Mouse (Mus musculus): ENCODE measurements at regions not wholly inside any gene's neighbourhood (a gene's known extent, or its start where the extent isn't known, plus 50 kb on each side); places are given as distances from the start of the nearest gene placed in this dataset.

- 19% methylated on average over 1 of the region's 1 CpGs for WGBS (ENCODE audit: insufficient replicate concordance)
- Histone ChIP-seq H3K36me3 (no peaks in the 10 kb centered on the region), H3K4me3 (no peak overlapping the region), H3K27ac (no peak overlapping the region), H3K4me1 (no peaks in the 10 kb centered on the region), H3K27me3 (replicated peaks) (no peaks in the 10 kb centered on the region), H3K9ac (no peak overlapping the region), H3K4me2 (no peak overlapping the region), H3K9me3 (replicated peaks) (no peaks in the 10 kb centered on the region)
- no peak for ATAC-seq
Observed at GRCm38 (mm10) chr5:133400826-133401225, 698.7 kb upstream of the Castor2 start.

- WGBS (ENCODE audit: insufficient replicate concordance): 59% methylated on average over 4 of the region's 4 CpGs
- ATAC-seq: no peak
Observed at GRCm38 (mm10) chr5:133389896-133390295, 709.6 kb upstream of the Castor2 start.

GRCm38 (mm10) chr5:133389023-133389840 is 710.3 kb upstream of the Castor2 start:
- Histone ChIP-seq H3K9ac (no peak overlapping the region), H3K27ac (no peak overlapping the region), H3K27me3 (replicated peaks) (no peaks in the 10 kb centered on the region), H3K4me3 (no peak overlapping the region), H3K4me1 (no peaks in the 10 kb centered on the region), H3K9me3 (replicated peaks) (peaks cover 6% of the 10 kb centered on the region; the same call in 1 of the 2 replicates), H3K4me2 (no peak overlapping the region), H3K36me3 (no peaks in the 10 kb centered on the region)
- ATAC-seq: no peak
- WGBS (ENCODE audit: insufficient replicate concordance): 54% methylated on average over 6 of the region's 6 CpGs

More at GRCm38 (mm10) chr5:133389896-133390295, 709.6 kb upstream of the Castor2 start:
- no peak overlapping the region for H3K9ac ChIP-seq
- H3K27me3 ChIP-seq (replicated peaks): no peaks in the 10 kb centered on the region
- H3K4me3 ChIP-seq: no peak overlapping the region
- no peaks in the 10 kb centered on the region for H3K4me1 ChIP-seq
- no peak overlapping the region for H3K4me2 ChIP-seq
- no peak overlapping the region for H3K27ac ChIP-seq
- H3K9me3 ChIP-seq (replicated peaks): peaks cover 6% of the 10 kb centered on the region; the same call in 1 of the 2 replicates
- H3K36me3 ChIP-seq: no peaks in the 10 kb centered on the region

GRCm38 (mm10) chr5:133385374-133386349 is 713.8 kb upstream of the Castor2 start:
- H3K4me1 ChIP-seq: no peaks in the 10 kb centered on the region
- H3K27ac ChIP-seq: no peak overlapping the region
- H3K27me3 ChIP-seq (replicated peaks): no peaks in the 10 kb centered on the region
- 53% methylated on average over 10 of the region's 10 CpGs for whole genome bisulfite sequencing (ENCODE audit: insufficient replicate concordance)
- H3K9ac ChIP-seq: no peak overlapping the region
- ATAC-seq: no peak
- no peak overlapping the region for H3K4me2 ChIP-seq
- H3K9me3 ChIP-seq (replicated peaks): no peaks in the 10 kb centered on the region; the same call in 1 of the 2 replicates
- H3K4me3 ChIP-seq: no peak overlapping the region
- H3K36me3 ChIP-seq: no peaks in the 10 kb centered on the region

- no peak overlapping the region for H3K4me3 ChIP-seq
- H3K36me3 ChIP-seq: no peaks in the 10 kb centered on the region
- H3K4me1 ChIP-seq: no peaks in the 10 kb centered on the region
- H3K27me3 ChIP-seq (replicated peaks): no peaks in the 10 kb centered on the region
- no peak overlapping the region for H3K4me2 ChIP-seq
- no peak overlapping the region for H3K9ac ChIP-seq
- no peak overlapping the region for H3K27ac ChIP-seq
- no peaks in the 10 kb centered on the region for H3K9me3 ChIP-seq (replicated peaks)
- WGBS (ENCODE audit: insufficient replicate concordance): 63% methylated on average over 3 of the region's 3 CpGs
- no peak for ATAC-seq
Observed at GRCm38 (mm10) chr5:133365771-133366170, 733.7 kb upstream of the Castor2 start.

- no peak overlapping the region for H3K9ac ChIP-seq
- no peaks in the 10 kb centered on the region for H3K27me3 ChIP-seq (replicated peaks)
- H3K36me3 ChIP-seq: no peaks in the 10 kb centered on the region
- H3K4me3 ChIP-seq: no peak overlapping the region
- no peak overlapping the region for H3K4me2 ChIP-seq
- no peaks in the 10 kb centered on the region for H3K4me1 ChIP-seq
- no peak for ATAC-seq
- whole genome bisulfite sequencing (ENCODE audit: insufficient replicate concordance): 70% methylated on average over 3 of the region's 3 CpGs
- H3K9me3 ChIP-seq (replicated peaks): 0 out of 2 replicates have a peak, but pooled peaks cover 3% of the 10 kb centered on the region
- no peak overlapping the region for H3K27ac ChIP-seq
Observed at GRCm38 (mm10) chr5:133347516-133347915, 752.0 kb upstream of the Castor2 start.

- WGBS (ENCODE audit: insufficient replicate concordance): 69% methylated on average over 3 of the region's 3 CpGs
- no peak overlapping the region for H3K4me3 ChIP-seq
- H3K9ac ChIP-seq: no peak overlapping the region
- no peak overlapping the region for H3K27ac ChIP-seq
- H3K4me1 ChIP-seq: no peaks in the 10 kb centered on the region
- no peaks in the 10 kb centered on the region for H3K36me3 ChIP-seq
- no peak for ATAC-seq
- 0 out of 2 replicates have a peak, but pooled peaks cover 4% of the 10 kb centered on the region for H3K9me3 ChIP-seq (replicated peaks)
- no peak overlapping the region for H3K4me2 ChIP-seq
- no peaks in the 10 kb centered on the region for H3K27me3 ChIP-seq (replicated peaks)
Observed at GRCm38 (mm10) chr5:133341973-133342372, 757.5 kb upstream of the Castor2 start.

- no peak overlapping the region for H3K27ac ChIP-seq
- no peak overlapping the region for H3K4me3 ChIP-seq
- H3K36me3 ChIP-seq: no peaks in the 10 kb centered on the region
- H3K9ac ChIP-seq: no peak overlapping the region
- 28% methylated on average over 2 of the region's 2 CpGs for WGBS (ENCODE audit: insufficient replicate concordance)
- no peak overlapping the region for H3K4me2 ChIP-seq
- ATAC-seq: peak; percentile 60
- no peaks in the 10 kb centered on the region for H3K9me3 ChIP-seq (replicated peaks)
- H3K4me1 ChIP-seq: no peaks in the 10 kb centered on the region
- no peaks in the 10 kb centered on the region for H3K27me3 ChIP-seq (replicated peaks)
Observed at GRCm38 (mm10) chr5:133320626-133321025, 777.5 kb upstream of the Auts2 start.

- WGBS (ENCODE audit: insufficient replicate concordance): 74% methylated on average over 1 of the region's 1 CpGs
Observed at GRCm38 (mm10) chr5:133320206-133320605, 777.1 kb upstream of the Auts2 start.

GRCm38 (mm10) chr5:133314031-133314430 is 770.9 kb upstream of the Auts2 start:
- H3K9ac ChIP-seq: no peak overlapping the region
- no peak for ATAC-seq
- no peaks in the 10 kb centered on the region for H3K4me1 ChIP-seq
- no peaks in the 10 kb centered on the region for H3K27me3 ChIP-seq (replicated peaks)
- H3K9me3 ChIP-seq (replicated peaks): no peaks in the 10 kb centered on the region
- H3K4me3 ChIP-seq: no peak overlapping the region
- no peak overlapping the region for H3K27ac ChIP-seq
- 58% methylated on average over 7 of the region's 7 CpGs for WGBS (ENCODE audit: insufficient replicate concordance)
- H3K4me2 ChIP-seq: no peak overlapping the region
- no peaks in the 10 kb centered on the region for H3K36me3 ChIP-seq

More at GRCm38 (mm10) chr5:133320206-133320605, 777.1 kb upstream of the Auts2 start:
- H3K4me2 ChIP-seq: no peak overlapping the region
- no peak for ATAC-seq
- no peak overlapping the region for H3K9ac ChIP-seq
- H3K4me1 ChIP-seq: no peaks in the 10 kb centered on the region
- H3K9me3 ChIP-seq (replicated peaks): no peaks in the 10 kb centered on the region
- no peaks in the 10 kb centered on the region for H3K27me3 ChIP-seq (replicated peaks)
- H3K4me3 ChIP-seq: no peak overlapping the region
- H3K36me3 ChIP-seq: no peaks in the 10 kb centered on the region
- H3K27ac ChIP-seq: no peak overlapping the region

GRCm38 (mm10) chr5:133310979-133311890 is 768.1 kb upstream of the Auts2 start:
- Histone ChIP-seq H3K9ac (no peak overlapping the region), H3K27ac (no peak overlapping the region), H3K4me2 (no peak overlapping the region), H3K9me3 (replicated peaks) (no peaks in the 10 kb centered on the region), H3K4me1 (no peaks in the 10 kb centered on the region), H3K36me3 (no peaks in the 10 kb centered on the region), H3K27me3 (replicated peaks) (no peaks in the 10 kb centered on the region), H3K4me3 (no peak overlapping the region)
- no peak for ATAC-seq
- 51% methylated on average over 6 of the region's 6 CpGs for WGBS (ENCODE audit: insufficient replicate concordance)

Data from liver, embryonic 12.5 days (tissue).